Mouse (Mus musculus) gastrocnemius, postnatal 4 days (tissue): ENCODE data around the gene Heatr9. TPM values are rescaled to one million over a fixed set of nuclear protein-coding genes. Genes with fewer than 3 reads are reported as not detected.
"Not testable (repeated sequence)": the region's sequence is repeated elsewhere in the genome, so short reads cannot be mapped to it uniquely, and the experiment has no call there.

ENCODE experiments used
- DNase-seq, 2 experiments: peaks; one replicate each; pipeline ENCODE4 v3.0.0; 2021 to 2022; ENCODE audit warnings: low spot score in 2 of 2, mixed read lengths in 2 of 2
- long read RNA-seq, 2 experiments: library from polyadenylated mRNA; stranded (forward); transcript quantifications; one replicate each; pipeline ENCODE4 v2.0.0; 2021
- total RNA-seq, 2 experiments: library from RNA; stranded (reverse); gene quantifications; 2 replicates each; pipeline ENCODE4 v1.2.3; 2021

The Heatr9 gene
- total RNA-seq: not detected
- long read RNA-seq, experiment 1: 0 reads
- long read RNA-seq, experiment 2: 0 reads

DNA sequence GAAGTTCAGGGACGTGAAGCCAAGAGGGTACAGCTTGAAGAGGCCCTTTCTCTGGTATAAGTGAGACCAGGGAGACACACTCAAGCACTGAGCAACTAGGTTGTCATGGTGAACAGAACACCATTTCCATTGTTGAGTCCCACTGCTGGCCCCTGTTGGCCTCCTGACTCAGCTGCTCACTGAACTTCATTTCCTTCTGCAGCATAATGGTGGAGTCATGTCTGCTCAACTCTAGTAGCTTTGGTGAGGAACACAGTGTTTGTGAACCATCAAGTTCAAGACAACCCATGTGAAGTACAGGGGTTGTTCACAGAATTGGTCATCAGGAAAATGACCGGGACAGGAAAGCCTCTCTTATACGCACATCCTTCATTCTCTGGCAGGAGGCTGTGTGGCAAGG, at the start of gene Heatr9:
Gene Heatr9, minus strand, starts transcription at position 101 of the 400 bp plus-strand sequence.
- DNase-seq: no peak

GRCm38 (mm10) chr11:83570189-83570588, 48.2 kb upstream of the Heatr9 start:
- DNase-seq: no peak

- DNase-seq: no peak
These were observed 47.3 kb upstream of the Heatr9 start for GRCm38 (mm10) chr11:83569249-83569648.

GRCm38 (mm10) chr11:83568786-83569185, 46.8 kb upstream of the Heatr9 start:
- DNase-seq: no peak

- no peak for DNase-seq
These were observed 46.1 kb upstream of the Heatr9 start for GRCm38 (mm10) chr11:83568061-83568460.

- no peak for DNase-seq
These were observed 45.3 kb upstream of the Heatr9 start for GRCm38 (mm10) chr11:83567311-83567710.

DNA sequence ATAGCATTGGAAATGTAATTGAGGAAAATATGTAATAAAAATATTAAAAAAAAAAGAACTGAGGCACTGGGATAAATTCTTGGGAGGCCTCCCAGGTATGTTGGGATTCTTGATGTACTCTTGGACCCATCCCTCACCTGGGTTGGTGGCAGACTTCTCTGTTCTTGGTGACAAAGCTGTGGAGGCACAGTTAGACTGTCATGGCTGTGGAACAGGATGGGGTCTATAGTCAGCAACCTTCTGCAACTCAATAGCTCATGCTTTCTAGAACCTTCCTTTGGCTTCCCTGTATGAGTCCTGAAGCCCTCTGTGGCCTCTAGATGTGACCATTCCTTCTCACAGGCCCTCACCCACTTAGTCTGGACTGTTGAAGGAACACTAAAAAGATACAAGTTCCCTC, 44.6 kb upstream of the Heatr9 start:
- no peak for DNase-seq

DNA sequence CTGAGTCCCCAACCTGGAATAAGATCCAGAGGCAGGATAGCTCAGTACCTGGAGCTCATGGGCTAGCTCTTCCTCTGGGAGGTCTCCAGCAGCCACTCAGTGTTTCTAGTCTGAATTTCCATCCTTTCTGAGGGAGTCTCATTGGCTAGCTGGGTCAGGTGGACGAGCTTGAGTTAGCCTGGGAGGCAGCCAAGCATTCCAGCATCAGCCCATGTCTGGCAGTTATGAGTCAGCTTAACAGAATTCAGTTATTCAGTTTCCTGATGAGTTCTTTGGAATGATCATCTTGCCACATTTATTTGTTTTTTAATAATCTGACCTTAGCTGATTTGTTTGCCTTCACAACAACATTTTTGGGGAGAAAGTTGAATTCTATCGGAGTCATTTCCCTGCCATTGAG, 41.8 kb upstream of the Heatr9 start:
- peak in 1 of 2 experiments; percentile 37 for DNase-seq

GRCm38 (mm10) chr11:83562311-83562887, 40.4 kb upstream of the Heatr9 start:
- DNase-seq: no peak

- no peak for DNase-seq
These were observed 38.4 kb upstream of the Heatr9 start for GRCm38 (mm10) chr11:83560405-83560804.

- no peak for DNase-seq
These were observed 35.1 kb upstream of the Heatr9 start for GRCm38 (mm10) chr11:83557074-83557473.

GRCm38 (mm10) chr11:83556085-83556781, 34.3 kb upstream of the Heatr9 start:
- DNase-seq: peak in 1 of 2 experiments; percentile 32

DNA sequence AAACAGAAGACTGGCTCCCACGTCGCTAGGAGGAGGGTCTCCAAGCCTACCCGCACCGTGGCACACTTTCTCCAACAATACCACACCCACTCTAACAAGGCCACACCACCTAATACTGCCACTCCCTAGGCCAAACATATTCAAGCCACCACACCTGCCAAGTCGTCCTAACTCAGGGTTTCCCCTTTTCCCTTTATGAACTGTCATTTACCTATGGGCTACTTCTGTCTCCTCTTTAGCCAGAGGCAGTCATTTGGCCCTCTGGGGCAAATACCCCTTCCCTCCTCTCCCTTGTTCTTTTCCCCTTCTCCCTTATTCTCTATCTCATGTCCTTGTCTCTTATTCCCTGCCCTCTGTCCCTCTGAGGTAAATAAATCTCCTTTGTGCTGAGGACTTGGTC, 29.7 kb upstream of the Heatr9 start:
- no peak for DNase-seq

DNA sequence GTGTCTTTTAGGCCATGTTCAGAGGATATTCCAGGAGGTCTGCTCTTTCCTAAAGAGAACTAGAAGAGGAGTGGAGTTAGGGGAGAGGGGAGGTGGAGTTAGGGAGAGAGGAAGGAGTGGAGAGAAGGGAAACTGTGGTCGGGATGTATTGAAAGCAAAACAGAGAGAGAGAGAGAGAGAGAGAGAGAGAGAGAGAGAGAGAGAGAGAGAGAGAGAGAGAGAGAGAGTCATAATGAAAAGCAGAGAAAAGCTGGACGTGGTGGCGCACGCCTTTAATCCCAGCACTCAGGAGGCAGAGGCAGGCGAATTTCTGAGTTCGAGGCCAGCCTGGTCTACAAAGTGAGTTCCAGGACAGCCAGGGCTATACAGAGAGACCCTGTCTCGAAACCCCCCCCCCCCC, 29.1 kb upstream of the Heatr9 start:
- not testable (repeated sequence) for DNase-seq

DNA sequence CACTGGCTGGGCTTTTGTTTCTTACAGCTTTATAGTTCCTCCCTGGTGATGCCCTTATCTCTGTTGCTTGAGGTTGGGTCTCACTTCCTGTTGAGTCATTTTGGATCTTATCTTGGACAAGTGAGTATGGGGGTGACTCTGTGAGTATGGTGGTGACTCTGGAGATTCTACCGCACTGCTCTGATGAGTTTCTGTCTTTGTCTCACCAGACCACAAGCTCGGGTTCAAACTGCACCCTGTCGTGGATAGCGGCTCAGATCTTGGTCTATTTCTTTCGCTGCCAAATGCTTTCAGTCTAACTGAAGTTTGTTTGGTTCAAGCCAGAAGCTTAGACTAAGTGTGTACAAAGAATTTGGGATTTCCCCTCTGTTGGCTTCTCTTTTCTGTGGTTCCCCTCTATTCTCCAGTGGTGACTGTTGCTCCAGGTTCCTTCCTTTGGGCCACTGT, 28.2 kb upstream of the Heatr9 start:
- DNase-seq: no peak

DNA sequence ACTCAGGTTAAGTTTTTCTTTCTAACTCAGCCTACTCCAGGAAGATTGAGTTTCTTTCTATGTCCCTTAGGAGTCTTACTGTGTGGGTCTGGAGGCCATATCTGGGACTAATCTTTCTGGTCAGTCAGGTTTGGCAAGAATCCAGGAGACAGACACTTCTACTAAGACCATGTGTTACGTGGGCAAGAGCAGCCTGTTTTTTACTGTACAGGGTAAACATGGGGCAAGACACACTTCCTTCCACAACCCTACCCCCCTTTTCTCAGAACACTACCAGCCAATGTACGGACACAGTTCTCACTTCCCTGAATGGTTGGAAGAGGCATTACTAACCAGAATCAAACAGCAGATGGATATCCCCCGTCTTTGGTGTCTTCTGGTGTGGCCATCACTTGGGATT, 22.2 kb upstream of the Heatr9 start:
- DNase-seq: no peak

GRCm38 (mm10) chr11:83541415-83541814, 19.4 kb upstream of the Heatr9 start:
- DNase-seq: no peak

- DNase-seq: no peak
These were observed 19.0 kb upstream of the Heatr9 start for GRCm38 (mm10) chr11:83540931-83541330.

- no peak for DNase-seq
These were observed 16.8 kb upstream of the Heatr9 start for GRCm38 (mm10) chr11:83538705-83539314.

DNA sequence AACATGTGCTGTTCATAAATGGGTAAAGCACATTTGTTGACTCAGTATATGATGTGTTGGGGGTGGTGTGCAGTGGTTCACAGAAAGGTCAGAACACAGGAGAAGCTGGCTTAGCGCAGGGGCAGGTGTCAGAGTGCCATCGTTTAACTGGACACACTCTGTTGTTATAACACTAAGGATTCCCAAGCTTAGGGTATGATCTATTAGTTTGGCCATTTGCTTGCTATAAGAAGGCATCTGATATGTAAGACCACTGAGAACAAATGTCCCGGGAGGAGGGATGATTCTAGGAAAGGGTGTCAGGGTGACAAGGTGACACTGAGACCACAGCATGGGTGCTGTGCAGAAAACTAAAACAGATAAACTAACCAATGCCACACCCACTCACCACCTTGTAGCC, 14.9 kb upstream of the Heatr9 start:
- DNase-seq: no peak

GRCm38 (mm10) chr11:83534609-83535423, 12.8 kb upstream of the Heatr9 start:
- DNase-seq: peak; percentile 55 to 79

- DNase-seq: no peak
These were observed 12.2 kb upstream of the Heatr9 start for GRCm38 (mm10) chr11:83534143-83534542.
